Mouse (Mus musculus) forebrain, embryonic 15.5 days (tissue): ENCODE data around the gene Pcyox1. TPM values are rescaled to one million over a fixed set of nuclear protein-coding genes. Genes with fewer than 3 reads are reported as not detected.
A peak's percentile ranks its signal among the peaks of the same experiment; 100 is the strongest.
"Not testable (repeated sequence)": the region's sequence is repeated elsewhere in the genome, so short reads cannot be mapped to it uniquely, and the experiment has no call there.

ENCODE experiments used
- ATAC-seq: fragments of 200-750 bp; cut with Nextera tagmentation; replicated peaks from 2 replicates; pipeline ENCODE4 v1.8.0; 2017; ENCODE audit warnings: mild to moderate bottlenecking, moderate TSS enrichment, moderate library complexity
- H3K27ac ChIP-seq: fragments of 300-500 bp; sonication (generic); replicated peaks from 2 replicates; pipeline ENCODE4 v1.5.1; 2015; ENCODE audit warnings: mild to moderate bottlenecking, inconsistent platforms
- H3K27me3 ChIP-seq: fragments of 300-500 bp; sonication (generic); 2 replicates; pipeline ENCODE4 v1.6.1; 2015; ENCODE audit warnings: inconsistent platforms
- H3K36me3 ChIP-seq: fragments of 300-500 bp; sonication (generic); 2 replicates; pipeline ENCODE4 v1.6.1; 2015; ENCODE audit warnings: mild to moderate bottlenecking, inconsistent platforms
- H3K4me1 ChIP-seq: fragments of 300-500 bp; sonication (generic); 2 replicates; pipeline ENCODE4 v1.6.1; 2015; ENCODE audit warnings: inconsistent platforms
- H3K4me2 ChIP-seq: fragments of 300-500 bp; sonication (generic); replicated peaks from 2 replicates; pipeline ENCODE4 v1.6.1; 2015; ENCODE audit warnings: mild to moderate bottlenecking, inconsistent platforms
- H3K4me3 ChIP-seq: fragments of 300-500 bp; sonication (generic); 2 replicates; pipeline ENCODE4 v1.5.1; 2015; ENCODE audit warnings: mild to moderate bottlenecking, inconsistent platforms
- H3K9ac ChIP-seq: fragments of 300-500 bp; sonication (generic); replicated peaks from 2 replicates; pipeline ENCODE4 v1.6.1; 2015; ENCODE audit warnings: mild to moderate bottlenecking, inconsistent platforms
- H3K9me3 ChIP-seq: fragments of 300-500 bp; sonication (generic); 2 replicates; pipeline ENCODE4 v1.6.1; 2016; ENCODE audit warnings: inconsistent platforms
- WGBS: fragments of 180-500 bp; shearing (Covaris S2); methylation state at CpG from one replicate; pipeline ENCODE4 v1.1.7; 2015; ENCODE audit warnings: mixed read lengths; 5-methylcytosine and 5-hydroxymethylcytosine counted together
- polyA plus RNA-seq: library from polyadenylated mRNA; unstranded; fragments of >200 nt; fragmentation: Nextera tagmentation; extraction: Ambion mirVana; gene quantifications from 2 replicates; pipeline ENCODE4 v1.2.1, GENCODE M21; 2015

Pcyox1 gene
- polyA plus RNA-seq, 1 experiment from 2014 or later, result 110 TPM

DNA sequence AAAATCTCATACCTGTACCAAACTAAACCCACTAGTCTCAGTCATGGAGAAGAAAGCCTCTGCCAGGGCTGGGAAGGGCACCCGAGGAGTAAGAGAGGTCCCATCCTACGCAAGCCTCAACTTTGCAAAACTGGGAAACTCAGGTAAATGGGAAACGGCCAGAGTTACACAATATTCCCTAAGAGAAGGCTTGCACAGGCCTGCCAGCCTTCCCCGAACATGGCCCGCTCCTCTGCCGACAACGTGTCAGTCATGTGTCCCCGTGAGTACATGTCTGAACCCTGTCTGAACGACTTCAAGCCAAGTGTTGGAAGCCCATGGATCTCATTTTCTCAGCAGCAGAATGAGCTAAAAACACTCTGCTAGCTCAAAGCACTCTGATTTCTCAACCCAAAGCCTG lies 1.9 kb downstream of the Pcyox1 start:
- WGBS, result 86% methylated on average over 9 of the region's 9 CpGs
- Histone ChIP-seq H3K36me3 (peaks cover 34% of the 10 kb centered on the region), H3K27ac (no peak overlapping the region), H3K4me2 (peak overlapping the region; percentile 76), H3K9me3 (no peaks in the 10 kb centered on the region), H3K27me3 (no peaks in the 10 kb centered on the region), H3K4me1 (peaks cover 30% of the 10 kb centered on the region), H3K9ac (0 out of 2 replicates have a peak overlapping the region, but pooled peaks have one; percentile 7), H3K4me3 (peak overlapping the region; percentile 100)
- ATAC-seq, result no peak

DNA sequence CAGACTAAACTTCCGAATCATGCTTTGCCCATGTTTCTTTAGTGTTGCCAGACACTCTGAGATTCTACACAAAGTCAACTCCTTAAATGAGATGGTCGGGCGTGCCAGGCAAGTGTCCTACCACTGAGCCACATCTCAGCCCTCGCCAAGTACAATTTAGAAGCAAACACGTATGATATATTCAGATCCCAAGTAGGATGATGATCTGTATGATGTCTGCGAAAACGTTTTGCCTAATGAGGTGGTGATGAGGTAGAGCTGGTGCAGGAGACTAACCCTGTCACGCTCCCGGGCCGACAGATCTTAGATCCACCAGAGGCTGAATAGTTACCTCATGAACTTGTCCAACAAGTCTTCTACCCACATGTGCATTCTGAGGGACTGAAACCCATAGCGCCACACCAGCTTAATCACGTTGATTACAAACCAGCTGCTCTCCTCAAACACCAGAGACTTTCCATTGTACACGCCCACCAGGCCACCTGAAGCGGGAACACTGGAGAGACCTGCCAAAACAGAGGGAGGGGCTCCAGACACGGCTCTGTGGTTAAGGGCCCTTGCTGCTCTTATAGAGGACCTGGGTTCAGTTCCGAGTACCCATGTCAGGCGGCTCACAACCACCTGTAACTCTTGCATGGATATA lies 2.8 kb downstream of the Pcyox1 start:
- Histone ChIP-seq H3K36me3 (peaks cover 43% of the 10 kb centered on the region), H3K9ac (no peak overlapping the region), H3K27ac (no peak overlapping the region), H3K27me3 (no peaks in the 10 kb centered on the region), H3K4me1 (peaks cover 30% of the 10 kb centered on the region), H3K4me2 (no peak overlapping the region), H3K9me3 (no peaks in the 10 kb centered on the region), H3K4me3 (no peak overlapping the region)
- no peak for ATAC-seq
- 89% methylated on average over 17 of the region's 17 CpGs for WGBS

DNA sequence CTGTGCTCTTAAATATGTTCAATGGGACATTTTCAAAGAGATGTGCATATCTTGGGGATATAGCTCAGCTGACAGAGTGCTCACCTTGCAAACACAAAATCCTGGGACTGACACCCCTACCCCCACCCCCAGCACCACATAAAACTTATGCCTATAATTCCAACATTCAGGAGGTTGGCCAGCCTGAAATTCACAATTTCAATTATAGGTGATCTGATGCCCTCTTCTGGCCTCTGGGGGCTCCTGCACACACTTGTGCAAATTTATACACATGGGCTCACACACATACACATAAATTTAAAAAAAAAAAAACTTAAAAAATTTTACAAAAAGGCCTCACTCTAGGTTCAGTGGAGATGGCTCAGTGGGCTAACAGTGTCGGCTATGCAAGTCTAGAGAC lies 3.8 kb downstream of the Pcyox1 start:
- no peaks in the 10 kb centered on the region for H3K27me3 ChIP-seq
- no peak overlapping the region for H3K4me3 ChIP-seq
- H3K36me3 ChIP-seq, result peaks cover 53% of the 10 kb centered on the region
- peaks cover 30% of the 10 kb centered on the region for H3K4me1 ChIP-seq
- no peak overlapping the region for H3K9ac ChIP-seq
- no peak overlapping the region for H3K27ac ChIP-seq
- WGBS, result 100% methylated on average over 1 of the region's 1 CpGs
- H3K4me2 ChIP-seq, result no peak overlapping the region
- H3K9me3 ChIP-seq, result no peaks in the 10 kb centered on the region
- no peak for ATAC-seq

DNA sequence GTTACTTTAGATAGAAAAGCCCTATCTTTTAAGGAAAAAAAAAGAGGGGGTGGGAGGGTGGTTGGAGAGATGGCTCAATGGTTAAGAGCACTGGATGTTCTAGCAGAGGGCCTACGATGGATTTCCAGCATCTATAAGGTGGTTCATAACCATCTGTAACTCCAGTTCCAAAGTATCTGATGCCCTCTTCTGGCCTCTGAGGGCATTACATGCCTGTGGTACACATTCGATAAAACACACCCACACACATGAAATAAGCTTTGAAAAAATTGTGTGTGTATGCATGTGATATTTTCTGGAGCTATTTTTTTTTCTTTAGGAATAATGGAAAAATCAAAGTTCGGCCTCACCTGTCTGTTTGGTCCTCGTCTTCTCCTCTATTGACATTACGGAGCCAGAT lies 5.6 kb downstream of the Pcyox1 start:
- H3K27ac ChIP-seq, result no peak overlapping the region
- no peak overlapping the region for H3K4me3 ChIP-seq
- H3K27me3 ChIP-seq, result no peaks in the 10 kb centered on the region
- no peak for ATAC-seq
- H3K36me3 ChIP-seq, result peaks cover 66% of the 10 kb centered on the region
- H3K9me3 ChIP-seq, result no peaks in the 10 kb centered on the region
- no peak overlapping the region for H3K9ac ChIP-seq
- H3K4me1 ChIP-seq, result peaks cover 23% of the 10 kb centered on the region
- no peak overlapping the region for H3K4me2 ChIP-seq
- 96% methylated on average over 5 of the region's 5 CpGs for WGBS

DNA sequence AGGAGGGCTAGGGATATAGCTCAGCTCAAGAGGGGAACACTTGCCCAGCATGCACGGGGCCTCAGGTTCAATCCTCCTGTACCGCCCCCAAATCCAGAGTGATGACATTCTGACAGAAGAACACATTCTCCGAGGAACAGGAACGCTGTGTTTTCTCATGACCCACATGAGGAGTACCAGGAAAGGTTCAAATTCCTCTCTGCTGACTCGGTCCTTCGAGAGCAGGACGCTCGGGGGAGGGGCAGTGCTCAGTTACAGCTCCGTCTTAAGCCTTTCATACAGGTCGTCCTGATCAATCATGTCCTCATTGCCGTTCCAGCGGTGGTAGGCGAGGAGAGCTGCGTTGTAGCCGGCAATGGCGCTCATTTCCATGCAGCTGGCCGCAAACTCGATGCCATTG lies 8.5 kb downstream of the Pcyox1 start:
- Histone ChIP-seq H3K4me1 (no peaks in the 10 kb centered on the region), H3K9me3 (no peaks in the 10 kb centered on the region), H3K4me2 (no peak overlapping the region), H3K9ac (no peak overlapping the region), H3K27ac (no peak overlapping the region), H3K36me3 (peaks cover 75% of the 10 kb centered on the region), H3K27me3 (no peaks in the 10 kb centered on the region), H3K4me3 (no peak overlapping the region)
- WGBS, result 87% methylated on average over 18 of the region's 18 CpGs
- no peak for ATAC-seq

DNA sequence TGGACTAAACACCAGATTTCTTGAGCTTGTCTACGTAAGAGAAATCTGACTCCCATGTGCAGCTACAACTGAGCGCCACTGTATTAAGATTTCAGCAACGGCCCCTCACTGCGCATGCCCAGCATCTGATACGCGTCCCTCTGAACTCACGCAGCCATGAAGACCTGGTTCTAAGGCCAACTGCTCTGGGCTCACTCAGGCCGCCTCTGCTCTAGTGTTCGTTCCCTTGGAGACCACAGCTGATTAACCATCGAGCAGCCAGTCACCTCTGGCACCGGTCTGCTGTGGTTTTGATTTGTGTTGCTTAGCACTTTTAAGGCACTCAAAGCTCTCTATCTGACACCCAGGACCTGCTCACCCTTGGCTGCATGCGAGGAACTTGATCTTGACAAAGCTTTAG lies 9.6 kb downstream of the Pcyox1 start:
- no peaks in the 10 kb centered on the region for H3K4me1 ChIP-seq
- H3K4me2 ChIP-seq, result no peak overlapping the region
- no peak overlapping the region for H3K4me3 ChIP-seq
- ATAC-seq, result no peak
- H3K9me3 ChIP-seq, result no peaks in the 10 kb centered on the region
- H3K27ac ChIP-seq, result no peak overlapping the region
- H3K36me3 ChIP-seq, result peaks cover 69% of the 10 kb centered on the region
- H3K27me3 ChIP-seq, result no peaks in the 10 kb centered on the region
- H3K9ac ChIP-seq, result no peak overlapping the region
- 89% methylated on average over 12 of the region's 12 CpGs for WGBS

DNA sequence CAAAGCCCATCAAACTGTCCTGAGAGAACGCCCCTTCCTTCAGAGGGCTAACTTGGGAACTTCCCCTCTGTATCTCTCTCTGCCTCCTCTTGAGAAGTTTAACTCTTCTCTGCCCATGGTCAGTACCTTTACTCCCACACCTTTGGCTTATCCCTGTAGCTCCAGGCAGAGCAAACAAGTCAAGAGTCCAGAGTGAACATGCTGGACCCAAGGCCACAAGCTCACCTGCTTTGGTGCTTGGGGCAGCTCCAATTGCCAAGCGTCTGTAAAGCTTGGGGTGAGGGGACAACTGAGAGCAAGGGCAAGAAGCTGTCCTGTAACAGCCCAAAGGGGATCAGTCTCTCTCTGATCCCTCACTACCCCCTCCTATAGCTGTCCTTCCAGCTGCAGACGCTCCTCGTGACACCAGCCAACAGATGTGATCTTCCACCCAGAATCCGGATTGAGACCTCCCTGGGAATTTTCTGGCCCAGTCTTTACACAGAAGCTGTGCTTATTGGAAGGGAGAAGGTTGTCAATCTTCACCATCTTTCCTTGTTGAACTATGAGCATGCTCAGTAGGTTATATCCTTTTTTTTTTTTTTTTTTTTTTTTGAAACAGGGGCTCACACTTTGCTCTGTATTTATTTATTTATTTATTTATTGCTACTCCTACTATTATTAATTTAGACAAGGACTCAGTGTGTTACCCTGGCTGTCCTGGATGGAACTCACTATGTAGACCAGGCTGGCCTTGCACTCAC lies 11.4 kb downstream of the Pcyox1 start:
- Histone ChIP-seq H3K36me3 (peaks cover 51% of the 10 kb centered on the region), H3K9ac (no peak overlapping the region), H3K4me2 (no peak overlapping the region), H3K4me1 (no peaks in the 10 kb centered on the region), H3K27ac (no peak overlapping the region), H3K9me3 (no peaks in the 10 kb centered on the region), H3K27me3 (no peaks in the 10 kb centered on the region), H3K4me3 (no peak overlapping the region)
- WGBS, result 89% methylated on average over 5 of the region's 5 CpGs
- ATAC-seq, result no peak

DNA sequence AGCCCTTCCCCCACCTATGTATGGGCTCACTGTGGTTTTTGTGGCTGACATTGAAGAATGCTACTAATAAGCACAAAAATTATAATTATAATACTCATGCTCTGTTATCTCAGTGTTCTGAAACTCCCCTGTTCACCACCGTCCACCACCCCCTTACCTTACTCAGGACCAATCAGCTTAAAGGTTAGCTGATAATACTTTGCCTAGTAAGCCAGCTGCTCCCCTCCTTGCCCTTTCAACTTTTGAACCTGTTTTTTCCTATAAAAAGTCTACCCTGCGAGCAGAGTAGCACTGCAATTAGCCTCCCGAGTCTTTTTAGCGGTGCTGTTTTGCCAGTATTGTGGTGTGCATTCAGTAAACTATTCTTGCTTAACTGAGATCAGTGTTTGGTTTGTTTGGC lies 12.3 kb downstream of the Pcyox1 start:
- Histone ChIP-seq H3K27ac (no peak overlapping the region), H3K4me2 (no peak overlapping the region), H3K4me1 (no peaks in the 10 kb centered on the region), H3K4me3 (no peak overlapping the region), H3K9me3 (no peaks in the 10 kb centered on the region), H3K27me3 (no peaks in the 10 kb centered on the region), H3K9ac (no peak overlapping the region), H3K36me3 (peaks cover 47% of the 10 kb centered on the region)
- ATAC-seq, result no peak
- 72% methylated on average over 4 of the region's 4 CpGs for WGBS

DNA sequence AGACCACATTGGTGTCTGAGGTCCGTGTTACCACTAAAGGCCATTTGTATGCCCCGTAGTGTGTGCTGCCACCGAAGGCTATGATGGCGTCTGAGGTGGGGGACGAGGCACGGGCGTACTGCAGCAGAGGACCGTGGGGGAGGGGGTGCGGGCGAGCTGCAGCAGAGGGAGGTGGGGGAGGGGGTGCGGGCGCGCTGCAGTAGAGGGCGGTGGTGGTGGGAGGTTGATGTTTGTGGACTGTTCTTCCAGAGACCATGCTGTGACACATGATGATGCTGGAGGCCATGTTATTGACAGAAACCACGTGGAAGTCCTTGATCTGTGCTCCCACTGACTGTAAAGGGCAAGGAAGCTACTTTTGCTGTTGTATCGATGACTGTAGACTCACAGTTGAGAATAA lies 13.6 kb downstream of the Pcyox1 start:
- H3K4me1 ChIP-seq, result no peaks in the 10 kb centered on the region
- no peak overlapping the region for H3K4me3 ChIP-seq
- H3K9me3 ChIP-seq, result no peaks in the 10 kb centered on the region
- no peak for ATAC-seq
- H3K9ac ChIP-seq, result no peak overlapping the region
- peaks cover 45% of the 10 kb centered on the region for H3K36me3 ChIP-seq
- H3K4me2 ChIP-seq, result no peak overlapping the region
- H3K27me3 ChIP-seq, result no peaks in the 10 kb centered on the region
- WGBS, result 56% methylated on average over 16 of the region's 16 CpGs
- H3K27ac ChIP-seq, result no peak overlapping the region

DNA sequence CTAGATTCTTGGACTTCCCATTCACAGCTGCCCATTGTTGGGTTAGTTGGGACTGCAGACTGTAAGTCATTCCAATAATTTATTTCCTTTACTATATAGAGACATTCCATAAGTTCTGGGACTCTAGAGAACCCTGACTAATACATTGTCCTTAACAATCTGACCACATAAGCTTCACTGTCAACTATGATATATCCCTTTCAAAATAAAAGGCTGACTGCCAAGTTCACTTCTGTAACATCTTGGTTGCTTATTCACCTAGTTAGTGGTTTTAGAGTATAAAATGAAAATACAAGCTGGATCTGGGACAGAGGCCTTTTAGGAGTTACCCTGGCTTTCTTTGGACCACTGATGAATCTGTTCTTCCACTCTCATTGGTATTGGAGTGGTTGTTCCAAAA lies 14.4 kb downstream of the Pcyox1 start:
- H3K27me3 ChIP-seq, result no peaks in the 10 kb centered on the region
- ATAC-seq, result no peak
- H3K4me2 ChIP-seq, result no peak overlapping the region
- no peaks in the 10 kb centered on the region for H3K9me3 ChIP-seq
- peaks cover 45% of the 10 kb centered on the region for H3K36me3 ChIP-seq
- H3K27ac ChIP-seq, result no peak overlapping the region
- H3K4me3 ChIP-seq, result no peak overlapping the region
- no peak overlapping the region for H3K9ac ChIP-seq
- H3K4me1 ChIP-seq, result no peaks in the 10 kb centered on the region

DNA sequence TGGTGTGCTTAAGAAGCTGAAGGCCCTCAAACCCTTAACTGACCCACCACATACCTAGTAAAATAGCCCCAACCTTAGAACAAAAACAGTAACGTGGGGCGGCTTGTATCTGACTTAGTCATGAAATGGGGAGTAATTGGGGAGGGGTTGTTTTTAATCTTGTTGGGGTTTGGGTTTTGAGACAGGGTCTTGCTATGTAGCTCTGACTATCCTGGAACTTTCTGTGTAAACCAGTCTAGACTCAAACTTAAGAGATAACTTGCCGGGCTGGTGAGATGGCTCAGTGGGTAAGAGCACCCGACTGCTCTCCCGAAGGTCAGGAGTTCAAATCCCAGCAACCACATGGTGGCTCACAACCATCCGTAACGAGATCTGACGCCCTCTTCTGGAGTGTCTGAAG lies 16.8 kb downstream of the Pcyox1 start:
- not testable (repeated sequence) for H3K9ac ChIP-seq, H3K4me1 ChIP-seq, H3K9me3 ChIP-seq, H3K27ac ChIP-seq, H3K27me3 ChIP-seq, ATAC-seq, H3K4me3 ChIP-seq, H3K4me2 ChIP-seq
- H3K36me3 ChIP-seq, result peaks cover 42% of the 10 kb centered on the region
- WGBS, result 77% methylated on average over 8 of the region's 8 CpGs

DNA sequence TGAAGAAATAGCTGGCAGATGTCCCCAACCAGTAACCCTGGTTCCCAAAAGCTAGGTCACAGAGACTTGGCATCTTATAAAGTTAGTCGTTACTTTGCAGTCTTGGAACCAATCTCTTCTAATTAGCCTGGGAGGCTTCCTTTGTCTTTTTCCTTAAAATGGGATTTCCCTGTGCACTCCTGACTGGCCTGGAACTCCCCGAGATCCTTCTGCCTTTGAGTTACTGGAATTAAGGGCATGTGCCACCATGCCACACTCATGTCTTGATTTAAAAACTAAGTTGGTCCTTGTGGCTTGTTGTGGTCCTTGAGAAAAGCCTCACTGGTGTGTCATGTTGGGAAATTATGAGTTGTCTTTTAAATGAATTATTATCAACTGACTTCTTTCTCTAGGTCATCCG lies 18.6 kb downstream of the Pcyox1 start:
- Histone ChIP-seq H3K4me1 (peaks cover 7% of the 10 kb centered on the region; the same call in 1 of the 2 replicates), H3K9me3 (no peaks in the 10 kb centered on the region), H3K9ac (no peak overlapping the region), H3K4me2 (no peak overlapping the region), H3K36me3 (peaks cover 38% of the 10 kb centered on the region), H3K27me3 (no peaks in the 10 kb centered on the region), H3K4me3 (no peak overlapping the region), H3K27ac (no peak overlapping the region)
- ATAC-seq, result no peak
- 70% methylated on average over 3 of the region's 3 CpGs for WGBS

DNA sequence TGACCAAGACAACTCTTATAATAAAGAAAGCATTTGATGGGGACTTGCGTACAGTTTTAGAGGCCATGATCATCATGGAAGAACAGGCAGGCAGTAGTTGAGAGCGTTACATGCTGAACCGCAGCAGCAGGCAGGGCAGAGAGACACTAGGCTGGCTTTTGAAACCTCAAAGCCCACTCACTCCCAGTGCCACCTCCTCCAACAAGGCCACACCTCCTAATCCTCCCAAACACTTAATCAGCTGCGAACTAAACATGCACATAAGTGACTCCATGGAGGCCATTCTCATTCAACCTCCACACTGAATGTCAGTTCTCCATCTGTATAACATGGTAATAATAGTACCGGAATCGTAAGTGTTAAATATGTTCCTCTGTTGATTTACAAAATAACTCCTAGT lies 23.4 kb downstream of the Pcyox1 start:
- Histone ChIP-seq H3K4me2 (no peak overlapping the region), H3K4me3 (no peak overlapping the region), H3K9ac (no peak overlapping the region), H3K9me3 (no peaks in the 10 kb centered on the region), H3K36me3 (peaks cover 27% of the 10 kb centered on the region), H3K27me3 (no peaks in the 10 kb centered on the region), H3K27ac (no peak overlapping the region), H3K4me1 (peaks cover 31% of the 10 kb centered on the region)
- ATAC-seq, result no peak
- 91% methylated on average over 6 of the region's 6 CpGs for WGBS
